Mouse (Mus musculus) liver, embryonic 13.5 days (tissue): ENCODE data around the gene Cfl2. TPM values are rescaled to one million over a fixed set of nuclear protein-coding genes. Genes with fewer than 3 reads are reported as not detected.
"Not testable (repeated sequence)": the region's sequence is repeated elsewhere in the genome, so short reads cannot be mapped to it uniquely, and the experiment has no call there.

Experiments used
- ATAC-seq: fragments of 200-750 bp; cut with Nextera tagmentation; 2 replicates; pipeline ENCODE4 v1.8.0; 2017; ENCODE audit warnings: low read depth, mild to moderate bottlenecking, moderate number of reproducible peaks, moderate library complexity
- DNase-seq: peaks from one replicate; pipeline ENCODE4 v3.0.0; 2022
- H3K27ac ChIP-seq: fragments of 300-500 bp; sonication (generic); 2 replicates; pipeline ENCODE4 v1.5.1; 2015; ENCODE audit warnings: moderate library complexity, mild to moderate bottlenecking, inconsistent platforms
- H3K27me3 ChIP-seq: fragments of 300-500 bp; sonication (generic); 2 replicates; pipeline ENCODE4 v1.6.1; 2015; ENCODE audit warnings: mild to moderate bottlenecking, inconsistent platforms
- H3K36me3 ChIP-seq: fragments of 300-500 bp; sonication (generic); 2 replicates; pipeline ENCODE4 v1.6.1; 2015; ENCODE audit warnings: mild to moderate bottlenecking, inconsistent platforms
- H3K4me1 ChIP-seq: fragments of 300-500 bp; sonication (generic); replicated peaks from 2 replicates; pipeline ENCODE4 v1.6.1; 2015; ENCODE audit warnings: inconsistent platforms
- H3K4me2 ChIP-seq: fragments of 300-500 bp; sonication (generic); 2 replicates; pipeline ENCODE4 v1.6.1; 2015; ENCODE audit warnings: inconsistent platforms, mild to moderate bottlenecking, moderate library complexity
- H3K4me3 ChIP-seq: fragments of 300-500 bp; sonication (generic); replicated peaks from 2 replicates; pipeline ENCODE4 v1.5.1; 2015; ENCODE audit warnings: mild to moderate bottlenecking, inconsistent platforms
- H3K9ac ChIP-seq: fragments of 300-500 bp; sonication (generic); 2 replicates; pipeline ENCODE4 v1.6.1; 2015; ENCODE audit warnings: mild to moderate bottlenecking, inconsistent platforms
- H3K9me3 ChIP-seq: fragments of 300-500 bp; sonication (generic); replicated peaks from 2 replicates; pipeline ENCODE4 v1.6.1; 2016; ENCODE audit warnings: inconsistent platforms
- WGBS: fragments of 180-500 bp; shearing (Covaris S2); methylation state at CpG from one replicate; pipeline ENCODE4 v1.1.7; 2015; ENCODE audit not compliant: insufficient replicate concordance; 5-methylcytosine and 5-hydroxymethylcytosine counted together
- polyA plus RNA-seq: library from polyadenylated mRNA; unstranded; fragments of >200 nt; fragmentation: Nextera tagmentation; extraction: Ambion mirVana; gene quantifications from 2 replicates; pipeline ENCODE4 v1.2.1, GENCODE M21; 2015

The Cfl2 gene
- polyA plus RNA-seq, 1 experiment from 2014 or later = 37.1 TPM

DNA sequence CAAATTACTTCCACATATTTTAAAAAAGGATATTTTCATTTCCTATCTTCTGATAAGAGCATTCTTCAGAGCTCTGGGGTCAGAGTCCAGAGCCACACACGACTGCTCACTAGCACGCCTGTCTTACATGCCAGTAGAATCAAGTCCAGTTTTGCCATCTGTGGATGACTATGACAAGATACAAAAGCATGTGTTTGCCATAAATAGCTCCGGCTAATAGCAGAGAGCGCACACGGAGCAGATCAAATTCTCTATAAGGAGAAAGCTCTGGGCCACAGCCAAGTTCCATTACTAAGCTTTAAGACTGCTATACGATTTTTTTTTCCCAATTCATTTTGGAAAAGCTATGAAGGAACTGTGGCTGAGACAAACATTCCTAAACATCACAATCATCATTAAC, 3.1 kb downstream of the Cfl2 start:
- WGBS = 76% methylated on average over 6 of the region's 6 CpGs
- H3K36me3 ChIP-seq = peaks cover 30% of the 10 kb centered on the region
- H3K4me1 ChIP-seq = peaks cover 17% of the 10 kb centered on the region
- H3K27ac ChIP-seq = no peak overlapping the region
- no peak overlapping the region for H3K9ac ChIP-seq
- no peaks in the 10 kb centered on the region for H3K9me3 ChIP-seq
- no peak overlapping the region for H3K4me2 ChIP-seq
- DNase-seq = no peak
- H3K27me3 ChIP-seq = no peaks in the 10 kb centered on the region
- H3K4me3 ChIP-seq = no peak overlapping the region
- ATAC-seq = no peak

DNA sequence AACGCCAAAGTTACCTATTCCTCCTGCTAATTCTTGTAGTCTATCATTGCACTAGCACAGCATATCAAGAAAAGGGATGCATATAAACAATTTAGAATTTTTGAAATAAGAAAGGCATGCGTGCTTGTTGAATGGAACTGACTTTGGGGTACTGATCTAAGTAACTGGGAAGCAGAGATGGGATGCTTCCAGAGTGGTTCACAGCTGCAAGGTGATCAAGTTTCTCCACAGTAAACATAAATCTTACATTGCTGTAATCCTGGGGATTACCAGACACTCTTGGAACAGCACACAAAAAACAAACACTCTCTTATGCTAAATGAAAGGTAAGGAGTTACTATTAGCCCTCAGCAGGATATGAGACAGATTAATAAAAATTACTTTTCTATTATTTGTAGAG, 12.1 kb downstream of the Cfl2 start:
- no peaks in the 10 kb centered on the region for H3K27me3 ChIP-seq
- no peak for DNase-seq
- H3K36me3 ChIP-seq = 0 out of 2 replicates have a peak, but pooled peaks cover 5% of the 10 kb centered on the region
- no peak for ATAC-seq
- no peak overlapping the region for H3K4me2 ChIP-seq
- no peak overlapping the region for H3K27ac ChIP-seq
- no peaks in the 10 kb centered on the region for H3K9me3 ChIP-seq
- no peak overlapping the region for H3K4me3 ChIP-seq
- no peak overlapping the region for H3K9ac ChIP-seq
- WGBS = 75% methylated on average over 2 of the region's 2 CpGs
- no peaks in the 10 kb centered on the region for H3K4me1 ChIP-seq

DNA sequence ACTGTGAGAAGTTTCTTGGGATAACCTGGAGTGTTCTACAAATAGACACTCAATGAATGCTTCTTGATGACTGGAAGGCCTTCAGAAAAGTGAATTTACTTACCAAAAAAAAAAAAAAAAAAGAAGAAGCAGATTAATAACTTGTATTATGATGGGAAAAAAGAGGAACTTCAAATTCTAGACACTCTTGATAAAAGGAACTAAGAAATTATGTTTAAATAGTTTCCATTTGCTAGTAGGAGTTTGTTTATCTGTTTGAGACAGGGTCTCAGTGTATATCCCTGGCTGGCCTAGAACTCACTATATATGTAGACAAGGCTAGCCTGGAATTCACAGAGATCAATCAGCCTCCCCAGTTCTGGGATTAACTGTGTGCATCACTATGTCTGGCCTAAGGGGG, 18.3 kb downstream of the Cfl2 start:
- H3K4me3 ChIP-seq = no peak overlapping the region
- no peaks in the 10 kb centered on the region for H3K9me3 ChIP-seq
- H3K36me3 ChIP-seq = no peaks in the 10 kb centered on the region
- no peak overlapping the region for H3K4me2 ChIP-seq
- H3K9ac ChIP-seq = no peak overlapping the region
- ATAC-seq (no peak), DNase-seq (no peak)
- no peak overlapping the region for H3K27ac ChIP-seq
- no peaks in the 10 kb centered on the region for H3K4me1 ChIP-seq
- H3K27me3 ChIP-seq = no peaks in the 10 kb centered on the region

DNA sequence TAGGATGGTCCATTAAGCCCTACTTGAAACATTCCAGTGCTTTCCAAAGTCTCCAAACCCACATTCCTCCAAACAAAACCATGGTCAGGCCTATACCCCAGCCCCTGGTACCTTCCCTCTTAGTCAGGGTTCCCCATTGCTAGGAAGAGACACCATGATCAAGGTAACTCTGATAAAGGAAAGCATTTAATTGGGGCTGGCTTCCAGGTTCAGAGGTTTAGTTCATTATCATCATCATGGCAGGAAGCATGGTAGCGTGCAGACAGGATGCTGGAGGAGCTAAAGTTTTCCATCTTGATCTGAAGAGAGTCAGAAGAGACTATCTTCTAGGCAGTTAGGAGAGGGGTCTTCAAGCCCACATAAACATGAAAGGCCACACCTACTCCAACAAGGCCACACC, 21.1 kb downstream of the Cfl2 start:
- ATAC-seq (no peak), DNase-seq (no peak)
- 63% methylated on average over 1 of the region's 1 CpGs for WGBS

DNA sequence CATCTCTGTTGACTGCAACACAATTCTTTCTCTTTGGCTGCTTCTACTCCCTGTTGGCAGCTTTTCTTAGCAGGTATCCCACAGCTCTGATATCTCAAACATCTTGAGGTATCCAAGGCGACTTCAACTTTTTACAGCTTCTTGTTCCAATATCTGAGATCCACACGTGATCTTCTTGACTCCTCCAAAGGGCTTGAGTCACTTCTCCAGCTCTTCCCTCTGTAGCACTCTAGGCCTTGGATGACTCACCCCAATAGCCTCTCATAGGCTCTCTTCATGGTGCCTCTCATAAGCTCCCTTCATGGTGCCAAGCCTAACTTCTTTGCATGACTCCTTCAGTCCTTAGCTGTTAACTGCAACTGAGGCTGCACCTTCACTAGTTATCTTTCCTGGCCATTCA, 22.9 kb downstream of the Cfl2 start:
- no peak for ATAC-seq
- no peak overlapping the region for H3K4me2 ChIP-seq
- H3K36me3 ChIP-seq = no peaks in the 10 kb centered on the region
- no peak overlapping the region for H3K4me3 ChIP-seq
- no peaks in the 10 kb centered on the region for H3K27me3 ChIP-seq
- H3K27ac ChIP-seq = no peak overlapping the region
- no peak for DNase-seq
- 56% methylated on average over 2 of the region's 2 CpGs for WGBS
- H3K4me1 ChIP-seq = peaks cover 15% of the 10 kb centered on the region
- H3K9me3 ChIP-seq = no peaks in the 10 kb centered on the region
- no peak overlapping the region for H3K9ac ChIP-seq

More for the DNA sequence above, 21.1 kb downstream of the Cfl2 start:
- no peaks in the 10 kb centered on the region for H3K9me3 ChIP-seq
- no peak overlapping the region for H3K4me3 ChIP-seq
- H3K27ac ChIP-seq = no peak overlapping the region
- H3K4me2 ChIP-seq = no peak overlapping the region
- H3K4me1 ChIP-seq = peaks cover 1% of the 10 kb centered on the region; the same call in 1 of the 2 replicates
- no peaks in the 10 kb centered on the region for H3K36me3 ChIP-seq
- no peaks in the 10 kb centered on the region for H3K27me3 ChIP-seq
- no peak overlapping the region for H3K9ac ChIP-seq

DNA sequence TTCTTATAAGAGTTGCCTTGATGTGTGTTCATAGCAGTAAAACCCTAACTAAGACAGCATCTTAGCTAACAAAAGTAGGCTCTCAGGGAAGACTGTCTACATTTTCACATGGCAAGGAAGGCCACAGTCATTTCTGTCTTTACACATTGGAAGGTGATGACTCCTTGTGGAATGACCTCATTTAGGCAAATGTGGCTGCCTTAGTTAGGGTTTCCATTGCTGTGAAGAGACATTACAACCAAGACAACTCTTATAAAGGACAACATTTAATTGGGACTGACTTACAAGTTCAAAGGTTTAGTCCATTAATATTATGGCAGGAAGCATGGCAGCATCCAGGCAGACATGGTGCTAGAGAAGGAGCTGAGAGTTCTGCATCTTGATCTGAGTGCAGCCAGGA, 23.7 kb downstream of the Cfl2 start:
- H3K9me3 ChIP-seq = no peaks in the 10 kb centered on the region
- H3K27me3 ChIP-seq = no peaks in the 10 kb centered on the region
- H3K27ac ChIP-seq = no peak overlapping the region
- peaks cover 16% of the 10 kb centered on the region for H3K4me1 ChIP-seq
- no peak overlapping the region for H3K4me3 ChIP-seq
- ATAC-seq = no peak
- H3K4me2 ChIP-seq = no peak overlapping the region
- no peak for DNase-seq
- H3K36me3 ChIP-seq = no peaks in the 10 kb centered on the region
- no peak overlapping the region for H3K9ac ChIP-seq

DNA sequence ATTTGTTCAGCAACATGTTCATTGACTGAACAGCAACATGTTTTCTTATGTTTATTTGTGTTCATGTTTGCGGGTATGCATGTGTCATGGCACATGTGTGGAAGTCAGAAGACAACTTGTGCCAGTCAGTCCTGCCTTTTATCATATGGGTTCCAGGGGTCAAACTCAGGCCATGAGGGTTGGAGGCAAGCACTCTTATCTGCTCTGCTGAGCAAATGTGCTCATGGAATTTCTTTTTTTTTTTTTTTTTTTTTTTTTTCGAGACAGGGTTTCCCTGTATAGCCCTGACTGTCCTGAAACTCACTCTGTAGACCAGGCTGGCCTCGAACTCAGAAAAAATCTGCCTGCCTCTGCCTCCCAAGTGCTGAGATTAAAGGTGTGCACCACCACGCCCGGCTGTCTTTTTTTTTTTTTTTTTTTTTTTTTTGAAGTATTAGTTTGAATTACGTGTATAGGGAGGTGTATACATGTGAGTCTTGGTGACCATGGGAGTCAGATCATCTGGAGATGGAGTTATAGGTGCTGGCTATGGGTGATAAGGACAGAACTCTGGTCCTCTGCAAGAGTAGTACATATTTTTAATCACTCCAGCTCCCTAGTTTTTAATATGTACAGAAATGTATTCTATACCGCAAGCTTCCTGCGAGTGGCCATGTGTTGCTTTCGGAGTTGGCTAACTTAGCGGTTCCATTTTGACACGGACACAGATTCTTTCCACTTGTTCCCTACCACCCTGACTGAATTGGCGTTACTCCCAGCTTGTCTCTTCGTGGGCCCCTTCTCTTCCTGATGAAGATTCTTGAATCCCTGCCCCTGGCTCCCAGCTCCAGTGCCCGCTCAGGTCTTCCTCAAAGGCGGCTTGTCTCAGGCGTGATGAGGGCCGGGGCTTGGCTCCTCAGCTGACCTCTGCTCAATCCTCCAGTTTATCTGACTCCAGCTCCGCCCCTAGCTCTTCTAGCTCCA, 26.8 kb downstream of the Cfl2 start:
- Histone ChIP-seq H3K4me2 (peak overlapping the region; percentile 60), H3K4me3 (no peak overlapping the region), H3K4me1 (peaks cover 16% of the 10 kb centered on the region), H3K27ac (no peak overlapping the region; the same call in 1 of the 2 replicates), H3K27me3 (no peaks in the 10 kb centered on the region), H3K9me3 (no peaks in the 10 kb centered on the region), H3K36me3 (no peaks in the 10 kb centered on the region), H3K9ac (no peak overlapping the region)
- WGBS = 67% methylated on average over 18 of the region's 18 CpGs
- ATAC-seq (no peak), DNase-seq (no peak)

DNA sequence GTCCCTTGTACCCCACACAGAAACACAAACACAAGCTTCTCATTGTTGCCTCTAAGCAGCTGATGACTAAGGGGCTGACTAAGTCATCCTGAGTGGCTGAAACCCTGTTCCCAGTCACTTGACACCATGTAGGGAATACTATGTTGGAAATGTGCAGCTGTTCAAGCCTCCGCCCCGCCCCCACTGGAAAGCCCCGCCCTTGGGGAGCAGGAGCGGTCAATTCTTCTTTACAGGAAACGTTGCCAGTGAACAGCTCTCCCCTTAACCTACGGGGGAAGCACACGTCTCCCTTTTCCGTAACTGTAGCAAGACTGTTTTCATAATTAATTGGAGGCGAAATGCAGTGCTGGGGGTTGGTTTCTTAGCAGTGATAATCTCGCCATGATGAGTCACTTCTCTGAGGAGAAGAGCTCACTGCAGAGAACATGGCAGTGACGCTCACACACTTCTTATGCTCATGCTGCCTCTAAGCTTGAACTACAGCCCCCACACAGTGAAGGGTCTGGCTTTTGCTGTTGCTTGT, 27.7 kb downstream of the Cfl2 start:
- peak overlapping the region; percentile 54 for H3K9ac ChIP-seq
- no peaks in the 10 kb centered on the region for H3K36me3 ChIP-seq
- peak overlapping the region; percentile 48 for H3K4me3 ChIP-seq
- peaks cover 16% of the 10 kb centered on the region for H3K4me1 ChIP-seq
- ATAC-seq (peak; percentile 54), DNase-seq (peak; percentile 13)
- no peaks in the 10 kb centered on the region for H3K27me3 ChIP-seq
- peak overlapping the region; percentile 60 for H3K4me2 ChIP-seq
- 4% methylated on average over 11 of the region's 11 CpGs for WGBS
- H3K27ac ChIP-seq = no peak overlapping the region; the same call in 1 of the 2 replicates
- H3K9me3 ChIP-seq = no peaks in the 10 kb centered on the region

DNA sequence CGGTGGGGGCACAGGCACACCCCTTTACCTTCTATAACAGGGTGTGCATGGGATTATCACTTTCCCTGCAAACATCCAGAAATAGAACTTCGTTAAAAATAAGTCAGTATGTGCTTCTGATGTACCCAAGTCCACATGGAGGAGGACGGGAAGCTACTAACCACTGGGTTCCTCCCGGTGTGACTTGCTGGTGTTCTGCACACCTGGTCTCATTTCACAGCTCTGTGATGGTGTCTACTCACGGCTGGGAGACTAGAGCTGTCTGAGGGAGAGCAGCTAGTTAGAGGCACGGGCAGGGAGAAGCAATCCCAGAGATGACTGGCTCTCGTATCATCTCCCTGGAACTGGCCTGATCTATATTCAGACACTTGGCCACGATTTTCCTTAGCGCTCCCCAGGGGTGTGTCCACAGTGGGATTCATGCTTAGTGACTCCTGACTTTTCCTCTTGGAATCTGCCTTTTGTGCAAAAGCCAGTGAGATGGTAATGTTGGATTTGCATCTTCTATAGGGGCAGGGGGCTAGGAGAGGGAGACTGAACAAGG, 28.7 kb downstream of the Cfl2 start:
- H3K4me1 ChIP-seq = peaks cover 16% of the 10 kb centered on the region
- H3K9ac ChIP-seq = no peak overlapping the region
- no peak overlapping the region for H3K4me2 ChIP-seq
- ATAC-seq = no peak
- no peak overlapping the region for H3K27ac ChIP-seq
- H3K36me3 ChIP-seq = no peaks in the 10 kb centered on the region
- no peaks in the 10 kb centered on the region for H3K27me3 ChIP-seq
- 57% methylated on average over 9 of the region's 9 CpGs for WGBS
- H3K4me3 ChIP-seq = no peak overlapping the region
- no peaks in the 10 kb centered on the region for H3K9me3 ChIP-seq
- no peak for DNase-seq

DNA sequence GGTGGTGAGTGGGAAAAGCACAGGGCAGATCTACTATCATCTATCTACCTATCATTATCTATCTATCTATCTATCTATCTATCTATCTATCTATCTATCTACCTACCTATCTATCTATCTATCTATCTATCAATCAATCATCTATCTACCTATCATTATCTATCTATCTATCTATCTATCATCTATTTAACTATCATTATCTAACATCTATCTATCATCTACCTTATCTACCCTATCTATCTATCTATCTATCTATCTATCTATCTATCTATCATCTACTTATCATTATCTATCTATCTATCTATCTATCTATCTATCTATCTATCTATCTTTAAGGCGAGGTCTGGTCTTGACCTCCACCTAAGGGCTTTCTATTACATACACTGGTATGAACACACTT, 30.8 kb downstream of the Cfl2 start:
- not testable (repeated sequence) for H3K4me3 ChIP-seq, H3K27ac ChIP-seq, DNase-seq, ATAC-seq, H3K9ac ChIP-seq, H3K4me2 ChIP-seq, H3K9me3 ChIP-seq, H3K36me3 ChIP-seq, H3K27me3 ChIP-seq
- 54% methylated on average over 1 of the region's 1 CpGs for WGBS
- peaks cover 16% of the 10 kb centered on the region for H3K4me1 ChIP-seq

DNA sequence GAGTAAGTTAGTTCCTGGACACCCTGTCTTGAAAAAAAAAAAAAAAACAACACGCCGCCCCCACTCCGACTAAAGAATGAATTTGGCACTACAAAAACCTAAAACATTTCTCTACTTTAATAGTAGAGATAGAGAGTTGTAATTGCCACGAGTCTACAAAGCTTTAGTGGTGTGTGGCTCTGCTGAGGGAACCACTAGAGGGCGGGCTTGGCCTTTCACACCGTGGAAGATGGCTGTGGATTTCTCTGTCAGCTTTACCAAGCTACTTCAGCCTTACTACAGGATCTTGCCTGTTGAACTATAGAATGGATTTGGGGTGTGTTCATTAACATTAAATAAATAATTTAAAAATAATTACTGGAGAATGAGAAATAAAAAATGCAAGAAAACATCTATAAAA, 32.1 kb downstream of the Cfl2 start:
- ATAC-seq = no peak
- Histone ChIP-seq H3K27ac (no peak overlapping the region), H3K9me3 (no peaks in the 10 kb centered on the region), H3K4me3 (no peak overlapping the region), H3K27me3 (no peaks in the 10 kb centered on the region), H3K9ac (no peak overlapping the region), H3K4me1 (peaks cover 9% of the 10 kb centered on the region), H3K36me3 (no peaks in the 10 kb centered on the region), H3K4me2 (no peak overlapping the region)
- 11% methylated on average over 6 of the region's 6 CpGs for WGBS
- DNase-seq = peak; percentile 55
